Mouse (Mus musculus) adrenal gland (tissue): ENCODE data around the gene Med6.

Experiments
- intact Hi-C: fragments of 180-260 bp; cut with DNase I; formaldehyde crosslinking; loops from one replicate; pipeline ENCODE4 v1.15.1; 2025

Med6 gene

GRCm38 (mm10) chr12:81567931-81568330 lies 26.9 kb downstream of the Med6 start:
- intact Hi-C loops = no loop called here

- intact Hi-C loops = no loop called here
These were observed 30.6 kb downstream of the Med6 start for GRCm38 (mm10) chr12:81564173-81564572.

GRCm38 (mm10) chr12:81549286-81549685 lies 45.5 kb downstream of the Med6 start:
- intact Hi-C loops = no loop called here

GRCm38 (mm10) chr12:81547163-81547562 lies 47.6 kb downstream of the Med6 start:
- intact Hi-C loops = no loop called here

GRCm38 (mm10) chr12:81533029-81533419 lies 61.8 kb downstream of the Med6 start:
- intact Hi-C loops = loop anchor here (5.0 kb wide), 1 partner anchor 59 kb away; no protein-coding TSS in a partner anchor

- intact Hi-C loops = loop anchor here (5.0 kb wide), 1 partner anchor 60 kb away; no protein-coding TSS in a partner anchor
These were observed 62.3 kb downstream of the Med6 start, which contains the start of the genes Gm20498 and Synj2bp for GRCm38 (mm10) chr12:81532316-81533028. Gm20498 (minus strand) TSS chr12:81532905. Synj2bp (minus strand) TSS chr12:81532911.

GRCm38 (mm10) chr12:81530587-81530986 lies 64.2 kb downstream of the Med6 start:
- intact Hi-C loops = loop anchor here (5.0 kb wide), 1 partner anchor 62 kb away; no protein-coding TSS in a partner anchor
